Mouse (Mus musculus): ENCODE measurements around the gene Spag6. TPM values are rescaled to one million over a fixed set of nuclear protein-coding genes. Genes with fewer than 3 reads are reported as not detected.

Gene Spag6
- polyA plus RNA-seq, 1 experiment: 0.51 TPM

- DNase-seq (ENCODE audit: low read depth in 1 of 2, low spot score in 2 of 2): peak in 1 of 2 experiments; percentile 40
- H3K4me3 ChIP-seq (ENCODE audit: extremely low read depth, insufficient read depth, insufficient read length): peak overlapping the region; percentile 80
- H3K36me3 ChIP-seq (ENCODE audit: control insufficient read depth, insufficient read depth, low read length): no peaks in the 10 kb centered on the region
- H3K27me3 ChIP-seq (ENCODE audit: control insufficient read depth, insufficient read depth, low read length): peaks cover 14% of the 10 kb centered on the region
- TF ChIP-seq CTCF (IDR thresholded peaks at IDR 0.05; ENCODE audit: extremely low read depth, insufficient read depth, insufficient read length, insufficient replicate concordance) (no peak), POLR2A (IDR thresholded peaks at IDR 0.05; ENCODE audit: low read depth, low read length) (no peak)
- peaks cover 8% of the 10 kb centered on the region for H3K4me1 ChIP-seq (ENCODE audit: control insufficient read depth, insufficient read depth, insufficient read length)
- no peak overlapping the region for H3K27ac ChIP-seq (ENCODE audit: insufficient read depth, low read length)
- WGBS: 12% methylated on average over 55 of the region's 55 CpGs
Measured at GRCm38 (mm10) chr2:18677631-18678471, 16.0 kb upstream of the Spag6 start.

DNA sequence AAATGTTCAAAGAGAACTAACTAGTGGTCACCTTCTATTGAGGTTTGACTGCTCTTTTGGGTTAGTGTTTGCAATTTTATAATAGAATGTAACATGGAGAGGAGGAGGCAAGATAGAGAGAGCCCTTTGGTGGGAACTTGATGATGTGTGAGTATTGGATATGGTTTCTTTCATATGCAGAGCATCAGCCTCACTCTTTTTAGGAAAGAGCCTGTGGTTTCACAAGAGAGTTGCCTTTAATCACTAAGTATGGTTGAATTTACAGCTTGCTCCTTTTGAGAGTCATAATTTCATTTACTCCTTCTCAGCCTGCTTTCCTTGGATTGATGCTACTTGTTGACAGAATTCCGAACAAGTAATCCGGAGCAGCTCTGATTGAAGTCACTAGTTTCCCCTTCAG, 14.1 kb upstream of the Spag6 start:
- H3K27ac ChIP-seq (ENCODE audit: insufficient read depth, low read length): no peak overlapping the region
- no peak for DNase-seq (ENCODE audit: low read depth in 1 of 2, low spot score in 2 of 2)
- H3K36me3 ChIP-seq (ENCODE audit: control insufficient read depth, insufficient read depth, low read length): peaks cover 4% of the 10 kb centered on the region
- H3K4me1 ChIP-seq (ENCODE audit: control insufficient read depth, insufficient read depth, insufficient read length): peaks cover 8% of the 10 kb centered on the region
- H3K27me3 ChIP-seq (ENCODE audit: control insufficient read depth, insufficient read depth, low read length): peaks cover 14% of the 10 kb centered on the region
- TF ChIP-seq POLR2A (IDR thresholded peaks at IDR 0.05; ENCODE audit: low read depth, low read length): no peak
- no peak overlapping the region for H3K4me3 ChIP-seq (ENCODE audit: extremely low read depth, insufficient read depth, insufficient read length)
- 92% methylated on average over 2 of the region's 2 CpGs for WGBS

- H3K27ac ChIP-seq (ENCODE audit: insufficient read depth, low read length): no peak overlapping the region
- peaks cover 4% of the 10 kb centered on the region for H3K36me3 ChIP-seq (ENCODE audit: control insufficient read depth, insufficient read depth, low read length)
- TF ChIP-seq CTCF (IDR thresholded peaks at IDR 0.05; ENCODE audit: extremely low read depth, insufficient read depth, insufficient read length, insufficient replicate concordance): no peak
- no peak for TF ChIP-seq POLR2A (IDR thresholded peaks at IDR 0.05; ENCODE audit: low read depth, low read length)
- DNase-seq (ENCODE audit: low read depth in 1 of 2, low spot score in 2 of 2): no peak
- peaks cover 8% of the 10 kb centered on the region for H3K4me1 ChIP-seq (ENCODE audit: control insufficient read depth, insufficient read depth, insufficient read length)
- H3K4me3 ChIP-seq (ENCODE audit: extremely low read depth, insufficient read depth, insufficient read length): peak overlapping the region; percentile 36
- H3K27me3 ChIP-seq (ENCODE audit: control insufficient read depth, insufficient read depth, low read length): peaks cover 14% of the 10 kb centered on the region
- 8% methylated on average over 4 of the region's 4 CpGs for WGBS
Measured at GRCm38 (mm10) chr2:18680501-18680900, 13.3 kb upstream of the Spag6 start.

- 8% methylated on average over 28 of the region's 29 CpGs for WGBS
Measured at GRCm38 (mm10) chr2:18680961-18681360, 12.9 kb upstream of the Spag6 start.

DNA sequence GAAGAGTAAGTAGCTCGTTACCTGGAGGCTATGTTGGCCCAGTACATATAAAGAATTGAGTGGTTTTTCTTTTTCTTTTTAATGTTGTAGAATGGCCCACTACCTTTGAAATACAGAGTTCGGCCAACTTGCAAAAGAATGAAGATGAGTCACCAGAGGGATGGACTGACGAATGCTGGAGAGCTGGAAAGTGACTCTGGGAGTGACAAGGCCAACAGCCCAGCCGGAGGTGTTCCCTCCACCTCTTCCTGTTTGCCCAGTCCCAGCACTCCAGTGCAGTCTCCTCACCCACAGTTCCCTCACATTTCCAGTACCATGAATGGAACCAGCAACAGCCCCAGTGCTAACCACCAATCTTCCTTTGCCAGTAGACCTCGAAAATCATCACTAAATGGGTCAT, 9.8 kb upstream of the Spag6 start:
- 87% methylated on average over 5 of the region's 5 CpGs for WGBS
- no peak for DNase-seq (ENCODE audit: low read depth in 1 of 2, low spot score in 2 of 2)
- Histone ChIP-seq H3K36me3 (ENCODE audit: control insufficient read depth, insufficient read depth, low read length) (peaks cover 4% of the 10 kb centered on the region), H3K4me3 (ENCODE audit: extremely low read depth, insufficient read depth, insufficient read length) (no peak overlapping the region), H3K27ac (ENCODE audit: insufficient read depth, low read length) (no peak overlapping the region), H3K4me1 (ENCODE audit: control insufficient read depth, insufficient read depth, insufficient read length) (peaks cover 14% of the 10 kb centered on the region), H3K27me3 (ENCODE audit: control insufficient read depth, insufficient read depth, low read length) (peaks cover 5% of the 10 kb centered on the region)
- no peak for TF ChIP-seq POLR2A (IDR thresholded peaks at IDR 0.05; ENCODE audit: low read depth, low read length)
- no peak for TF ChIP-seq CTCF (IDR thresholded peaks at IDR 0.05; ENCODE audit: extremely low read depth, insufficient read depth, insufficient read length, insufficient replicate concordance)

More at GRCm38 (mm10) chr2:18680961-18681360, 12.9 kb upstream of the Spag6 start:
- Histone ChIP-seq H3K4me1 (ENCODE audit: control insufficient read depth, insufficient read depth, insufficient read length) (peaks cover 8% of the 10 kb centered on the region), H3K27ac (ENCODE audit: insufficient read depth, low read length) (no peak overlapping the region), H3K36me3 (ENCODE audit: control insufficient read depth, insufficient read depth, low read length) (peaks cover 4% of the 10 kb centered on the region), H3K4me3 (ENCODE audit: extremely low read depth, insufficient read depth, insufficient read length) (peak overlapping the region; percentile 53), H3K27me3 (ENCODE audit: control insufficient read depth, insufficient read depth, low read length) (peaks cover 14% of the 10 kb centered on the region)
- TF ChIP-seq CTCF (IDR thresholded peaks at IDR 0.05; ENCODE audit: extremely low read depth, insufficient read depth, insufficient read length, insufficient replicate concordance) (no peak), POLR2A (IDR thresholded peaks at IDR 0.05; ENCODE audit: low read depth, low read length) (no peak)
- DNase-seq (ENCODE audit: low read depth in 1 of 2, low spot score in 2 of 2): peak in 1 of 2 experiments; percentile 67

DNA sequence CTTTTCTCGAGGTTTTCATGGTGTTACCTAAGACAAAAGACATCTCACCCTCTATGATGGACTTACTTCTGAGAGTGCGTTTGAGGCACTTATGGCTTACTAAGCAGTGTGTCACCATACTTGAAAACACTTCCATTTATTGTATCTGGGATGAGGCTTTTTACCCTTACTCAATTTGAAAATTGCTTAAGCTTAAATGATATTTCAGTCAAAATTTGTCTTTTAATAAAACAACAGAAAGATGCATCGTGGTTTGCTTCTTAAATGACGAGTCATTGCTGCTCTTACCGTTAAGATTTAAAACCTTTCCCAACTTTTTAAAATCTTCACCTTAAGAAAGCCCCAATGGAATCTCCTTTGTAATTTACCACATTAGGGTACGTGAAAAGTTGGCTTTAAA, 7.4 kb upstream of the Spag6 start:
- no peak for DNase-seq (ENCODE audit: low read depth in 1 of 2, low spot score in 2 of 2)
- WGBS: 84% methylated on average over 6 of the region's 6 CpGs
- Histone ChIP-seq H3K4me3 (ENCODE audit: extremely low read depth, insufficient read depth, insufficient read length) (no peak overlapping the region), H3K4me1 (ENCODE audit: control insufficient read depth, insufficient read depth, insufficient read length) (peaks cover 21% of the 10 kb centered on the region), H3K27ac (ENCODE audit: insufficient read depth, low read length) (no peak overlapping the region), H3K27me3 (ENCODE audit: control insufficient read depth, insufficient read depth, low read length) (peaks cover 23% of the 10 kb centered on the region), H3K36me3 (ENCODE audit: control insufficient read depth, insufficient read depth, low read length) (peaks cover 4% of the 10 kb centered on the region)
- TF ChIP-seq CTCF (IDR thresholded peaks at IDR 0.05; ENCODE audit: extremely low read depth, insufficient read depth, insufficient read length, insufficient replicate concordance) (no peak), POLR2A (IDR thresholded peaks at IDR 0.05; ENCODE audit: low read depth, low read length) (no peak)
